Mouse (Mus musculus): Measurements from ENCODE around the gene 4930451I11Rik.

Gene 4930451I11Rik

GRCm38 (mm10) chr7:126831539-126831938 is at the start of gene 4930451I11Rik:
Gene 4930451I11Rik, minus strand, starts transcription at chr7:126831639.
- no peak for DNase-seq (ENCODE audit: low read depth)

- no peak for DNase-seq (ENCODE audit: low read depth)
Measured at GRCm38 (mm10) chr7:126881040-126881439, 49.6 kb upstream of the 4930451I11Rik start.

GRCm38 (mm10) chr7:126877239-126877638 is 45.8 kb upstream of the 4930451I11Rik start:
- no peak for DNase-seq (ENCODE audit: low read depth)

GRCm38 (mm10) chr7:126870520-126870891 is 39.1 kb upstream of the 4930451I11Rik start:
- DNase-seq (ENCODE audit: low read depth), result no peak

GRCm38 (mm10) chr7:126869780-126870519 is 38.5 kb upstream of the 4930451I11Rik start:
- no peak for DNase-seq (ENCODE audit: low read depth)

GRCm38 (mm10) chr7:126868003-126868402 is 36.6 kb upstream of the 4930451I11Rik start:
- no peak for DNase-seq (ENCODE audit: low read depth)

- DNase-seq (ENCODE audit: low read depth), result no peak
Measured at GRCm38 (mm10) chr7:126867534-126867933, 36.1 kb upstream of the 4930451I11Rik start.

- DNase-seq (ENCODE audit: low read depth), result no peak
Measured at GRCm38 (mm10) chr7:126863791-126864190, 32.4 kb upstream of the 4930451I11Rik start.

- peak; percentile 75 for DNase-seq (ENCODE audit: low read depth)
Measured at GRCm38 (mm10) chr7:126862147-126862784, 30.8 kb upstream of the 4930451I11Rik start, which contains the start of gene Ino80e. Gene Ino80e, minus strand, starts transcription at chr7:126862377.

- DNase-seq (ENCODE audit: low read depth), result peak; percentile 83
Measured at GRCm38 (mm10) chr7:126861429-126862130, 30.1 kb upstream of the 4930451I11Rik start, which contains the start of gene Hirip3. Gene Hirip3, plus strand, starts transcription at chr7:126861972.

GRCm38 (mm10) chr7:126860987-126861386 is 29.5 kb upstream of the 4930451I11Rik start:
- DNase-seq (ENCODE audit: low read depth), result no peak

- DNase-seq (ENCODE audit: low read depth), result no peak
Measured at GRCm38 (mm10) chr7:126856741-126857420, 25.4 kb upstream of the 4930451I11Rik start.

GRCm38 (mm10) chr7:126855641-126856040 is 24.2 kb upstream of the 4930451I11Rik start:
- DNase-seq (ENCODE audit: low read depth), result no peak

- no peak for DNase-seq (ENCODE audit: low read depth)
Measured at GRCm38 (mm10) chr7:126853454-126853853, 22.0 kb upstream of the 4930451I11Rik start.

- DNase-seq (ENCODE audit: low read depth), result no peak
Measured at GRCm38 (mm10) chr7:126851192-126851591, 19.8 kb upstream of the 4930451I11Rik start.

- no peak for DNase-seq (ENCODE audit: low read depth)
Measured at GRCm38 (mm10) chr7:126850161-126850560, 18.7 kb upstream of the 4930451I11Rik start.

- DNase-seq (ENCODE audit: low read depth), result no peak
Measured at GRCm38 (mm10) chr7:126848794-126849193, 17.4 kb upstream of the 4930451I11Rik start.

- no peak for DNase-seq (ENCODE audit: low read depth)
Measured at GRCm38 (mm10) chr7:126847421-126848398, 16.3 kb upstream of the 4930451I11Rik start.

- no peak for DNase-seq (ENCODE audit: low read depth)
Measured at GRCm38 (mm10) chr7:126847116-126847420, 15.6 kb upstream of the 4930451I11Rik start, which contains the start of gene Doc2a. Gene Doc2a, plus strand, starts transcription at chr7:126847416.

GRCm38 (mm10) chr7:126845516-126845915 is 14.1 kb upstream of the 4930451I11Rik start:
- no peak for DNase-seq (ENCODE audit: low read depth)

- DNase-seq (ENCODE audit: low read depth), result no peak
Measured at GRCm38 (mm10) chr7:126843276-126843675, 11.8 kb upstream of the 4930451I11Rik start.

Data from fibroblast of lung, adult 2 months (primary cell).